Mouse (Mus musculus) midbrain, embryonic 15.5 days (tissue): ENCODE results near the gene Scyl3. TPM values are rescaled to one million over a fixed set of nuclear protein-coding genes. Genes with fewer than 3 reads are reported as not detected.

Experiments used
- ATAC-seq: fragments of 200-750 bp; cut with Nextera tagmentation; replicated peaks from 2 replicates; pipeline ENCODE4 v1.8.0; 2017; ENCODE audit warnings: moderate TSS enrichment
- H3K27ac ChIP-seq: fragments of 300-500 bp; sonication (generic); 2 replicates; pipeline ENCODE4 v1.5.1; 2015; ENCODE audit warnings: mild to moderate bottlenecking, inconsistent platforms
- H3K27me3 ChIP-seq: fragments of 300-500 bp; sonication (generic); replicated peaks from 2 replicates; pipeline ENCODE4 v1.6.1; 2015; ENCODE audit warnings: inconsistent platforms
- H3K36me3 ChIP-seq: fragments of 300-500 bp; sonication (generic); replicated peaks from 2 replicates; pipeline ENCODE4 v1.6.1; 2015; ENCODE audit warnings: inconsistent platforms
- H3K4me1 ChIP-seq: fragments of 300-500 bp; sonication (generic); 2 replicates; pipeline ENCODE4 v1.6.1; 2015; ENCODE audit warnings: inconsistent platforms
- H3K4me2 ChIP-seq: fragments of 300-500 bp; sonication (generic); 2 replicates; pipeline ENCODE4 v1.6.1; 2015; ENCODE audit warnings: inconsistent platforms, mild to moderate bottlenecking, moderate library complexity
- H3K4me3 ChIP-seq: fragments of 300-500 bp; sonication (generic); 2 replicates; pipeline ENCODE4 v1.5.1; 2015; ENCODE audit warnings: mild to moderate bottlenecking, inconsistent platforms
- H3K9ac ChIP-seq: fragments of 300-500 bp; sonication (generic); 2 replicates; pipeline ENCODE4 v1.6.1; 2015; ENCODE audit warnings: mild to moderate bottlenecking, inconsistent platforms
- H3K9me3 ChIP-seq: fragments of 300-500 bp; sonication (generic); 2 replicates; pipeline ENCODE4 v1.6.1; 2016; ENCODE audit warnings: inconsistent platforms
- WGBS: fragments of 180-500 bp; shearing (Covaris S2); methylation state at CpG from one replicate; pipeline ENCODE4 v1.1.7; 2015; ENCODE audit warnings: mixed read lengths; 5-methylcytosine and 5-hydroxymethylcytosine counted together
- polyA plus RNA-seq: library from polyadenylated mRNA; unstranded; fragments of >200 nt; fragmentation: Nextera tagmentation; extraction: Ambion mirVana; gene quantifications from 2 replicates; pipeline ENCODE4 v1.2.1, GENCODE M21; 2015

The Scyl3 gene
- polyA plus RNA-seq: 14.5 and 15.1 TPM in 2 replicates

DNA sequence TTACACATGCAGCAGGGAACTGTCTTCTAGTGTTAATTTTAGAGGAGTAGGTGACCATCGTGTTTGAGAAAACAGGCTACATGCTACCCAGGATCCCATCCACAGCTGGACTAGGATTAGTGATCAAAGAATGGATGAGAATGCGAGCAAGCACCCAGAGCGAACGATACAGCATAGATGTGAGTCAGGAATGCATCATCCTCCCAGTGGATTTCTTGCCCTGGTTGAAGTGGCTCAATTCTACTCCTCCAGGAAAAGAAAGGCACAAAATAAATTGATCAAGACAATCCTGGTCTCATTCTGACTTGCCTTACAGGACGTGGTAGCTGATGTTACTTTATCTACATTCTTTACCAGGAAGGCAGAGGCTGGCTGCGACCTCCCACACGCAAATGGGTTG, at the start of gene Scyl3:
TSS of gene Scyl3 (plus strand) at position 255 of the 400 bp plus-strand sequence.
- Histone ChIP-seq H3K27ac (peak within 1 kb of the TSS; percentile 84), H3K36me3 (peaks cover under 1% of the 10 kb centered on the region; the same call in 1 of the 2 replicates), H3K4me3 (peak within 1 kb of the TSS; percentile 86), H3K4me1 (peaks cover 22% of the 10 kb centered on the region), H3K27me3 (no peaks in the 10 kb centered on the region), H3K4me2 (peak within 1 kb of the TSS; percentile 73), H3K9me3 (no peaks in the 10 kb centered on the region), H3K9ac (peak within 1 kb of the TSS; percentile 93)
- ATAC-seq: no peak
- WGBS: 69% methylated on average over 7 of the region's 7 CpGs

DNA sequence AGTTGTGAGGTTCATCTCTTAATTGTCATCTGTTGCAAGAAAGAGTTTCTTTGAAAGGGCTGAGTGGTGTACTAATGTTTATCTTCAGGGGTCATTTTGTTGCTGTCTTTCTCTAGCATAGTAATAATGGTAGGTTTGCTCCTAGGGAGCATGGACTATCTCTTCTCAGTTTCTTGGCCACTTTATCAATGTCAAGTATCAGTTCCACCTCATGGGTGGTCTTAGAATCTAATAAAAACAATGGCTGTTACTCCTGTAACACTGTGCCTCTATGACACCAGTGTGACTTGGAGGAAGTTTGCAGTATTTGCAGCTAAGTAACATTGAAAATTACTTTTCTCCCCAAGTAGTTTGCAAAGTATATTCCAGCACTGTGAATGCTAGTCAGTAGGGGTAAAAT, 39.3 kb upstream of the Scyl3 start:
- ATAC-seq: no peak
- no peak overlapping the region for H3K9ac ChIP-seq
- no peak overlapping the region for H3K4me3 ChIP-seq
- H3K27ac ChIP-seq: no peak overlapping the region
- no peaks in the 10 kb centered on the region for H3K4me1 ChIP-seq
- no peaks in the 10 kb centered on the region for H3K9me3 ChIP-seq
- peaks cover 15% of the 10 kb centered on the region; the same call in 1 of the 2 replicates for H3K36me3 ChIP-seq
- no peaks in the 10 kb centered on the region for H3K27me3 ChIP-seq
- no peak overlapping the region for H3K4me2 ChIP-seq

DNA sequence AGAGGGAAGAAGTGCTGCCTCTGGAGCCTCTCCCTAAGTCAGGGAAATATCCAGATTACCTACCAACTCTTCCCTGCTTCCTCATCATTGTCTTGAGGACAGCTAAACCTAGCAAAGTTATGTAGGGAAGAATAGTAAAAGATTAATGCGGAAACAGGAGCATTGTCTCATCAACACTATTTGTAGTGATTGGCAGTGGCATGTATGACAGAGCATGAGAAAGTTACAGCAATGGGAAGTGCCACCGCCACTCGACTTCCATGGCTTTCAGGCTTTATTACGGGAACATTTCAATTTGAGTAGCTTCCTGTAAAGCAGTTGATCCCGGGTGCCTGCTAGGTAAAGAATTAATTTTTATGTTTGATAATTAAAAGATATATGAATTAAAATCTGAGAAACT, 35.6 kb upstream of the Scyl3 start:
- Histone ChIP-seq H3K9me3 (no peaks in the 10 kb centered on the region), H3K9ac (no peak overlapping the region), H3K4me1 (no peaks in the 10 kb centered on the region), H3K27ac (no peak overlapping the region), H3K4me3 (no peak overlapping the region), H3K27me3 (no peaks in the 10 kb centered on the region), H3K36me3 (peaks cover 10% of the 10 kb centered on the region; the same call in 1 of the 2 replicates), H3K4me2 (no peak overlapping the region)
- 74% methylated on average over 5 of the region's 5 CpGs for WGBS
- ATAC-seq: peak; percentile 75

DNA sequence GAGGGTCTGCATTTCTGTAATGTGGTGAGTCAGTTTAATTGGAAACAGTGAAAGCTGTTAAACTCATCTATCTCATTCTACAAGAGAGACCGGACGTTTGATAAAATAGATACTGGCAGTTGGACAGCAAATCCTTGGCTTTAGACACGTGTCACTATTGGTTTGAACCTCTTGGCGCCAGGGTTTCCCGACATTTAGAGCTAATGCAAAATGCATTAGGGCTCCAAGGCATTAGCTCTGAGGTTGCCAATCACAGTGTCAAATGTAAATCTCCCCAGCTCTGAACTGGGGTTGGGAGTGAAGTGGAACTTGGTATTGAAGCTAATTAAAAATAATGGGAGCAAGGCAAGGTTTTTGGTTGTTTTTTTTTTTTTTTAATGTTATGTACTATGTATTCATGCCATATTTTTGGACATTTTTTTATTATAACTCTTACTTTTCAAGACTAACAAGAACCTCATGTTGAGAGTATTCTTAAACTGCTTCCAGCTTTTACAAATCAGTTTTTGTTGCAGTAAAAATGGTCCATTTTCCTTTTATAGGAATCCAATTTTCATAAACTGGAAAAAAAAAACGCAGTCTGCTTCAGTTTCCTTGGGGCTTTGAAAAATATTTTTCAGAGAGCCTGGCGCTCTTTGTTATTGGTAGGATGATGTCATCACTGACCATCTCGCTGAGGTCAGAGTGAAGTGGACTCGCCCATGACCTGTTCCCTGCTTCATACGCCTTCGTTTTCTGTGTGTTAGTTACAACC, 34.9 kb upstream of the Scyl3 start:
- Histone ChIP-seq H3K4me2 (no peak overlapping the region), H3K9ac (no peak overlapping the region), H3K4me3 (no peak overlapping the region), H3K9me3 (no peaks in the 10 kb centered on the region), H3K36me3 (peaks cover 10% of the 10 kb centered on the region; the same call in 1 of the 2 replicates), H3K4me1 (no peaks in the 10 kb centered on the region), H3K27me3 (no peaks in the 10 kb centered on the region), H3K27ac (no peak overlapping the region)
- WGBS: 67% methylated on average over 11 of the region's 11 CpGs
- peak; percentile 83 for ATAC-seq

DNA sequence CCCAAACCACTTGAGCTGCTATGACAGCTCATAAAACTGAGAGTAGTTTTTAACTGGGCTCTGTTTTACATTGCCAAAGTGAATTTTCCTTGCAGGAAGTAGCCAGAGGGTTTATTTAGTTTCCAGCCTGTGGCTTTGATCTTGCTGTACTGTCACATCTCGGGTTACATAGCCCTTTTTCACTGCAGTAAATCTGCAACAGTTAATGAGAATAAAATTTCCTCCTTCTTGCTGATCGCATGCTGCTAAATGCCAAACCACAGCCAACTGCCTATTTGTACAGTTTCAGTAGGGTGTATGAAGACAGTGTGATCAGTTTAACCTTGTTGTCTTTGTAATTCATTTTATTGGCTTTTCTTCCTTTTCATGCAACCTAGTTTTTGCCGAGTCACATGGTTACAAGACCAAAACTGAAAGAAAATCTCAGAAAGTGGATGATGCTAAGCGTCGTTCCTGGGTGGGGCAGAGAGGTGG, 30.6 kb upstream of the Scyl3 start:
- no peak for ATAC-seq
- Histone ChIP-seq H3K9me3 (no peaks in the 10 kb centered on the region), H3K27me3 (no peaks in the 10 kb centered on the region), H3K4me1 (no peaks in the 10 kb centered on the region), H3K4me3 (no peak overlapping the region), H3K9ac (no peak overlapping the region), H3K36me3 (peaks cover 2% of the 10 kb centered on the region; the same call in 1 of the 2 replicates), H3K27ac (no peak overlapping the region), H3K4me2 (no peak overlapping the region)
- WGBS: 71% methylated on average over 5 of the region's 5 CpGs

DNA sequence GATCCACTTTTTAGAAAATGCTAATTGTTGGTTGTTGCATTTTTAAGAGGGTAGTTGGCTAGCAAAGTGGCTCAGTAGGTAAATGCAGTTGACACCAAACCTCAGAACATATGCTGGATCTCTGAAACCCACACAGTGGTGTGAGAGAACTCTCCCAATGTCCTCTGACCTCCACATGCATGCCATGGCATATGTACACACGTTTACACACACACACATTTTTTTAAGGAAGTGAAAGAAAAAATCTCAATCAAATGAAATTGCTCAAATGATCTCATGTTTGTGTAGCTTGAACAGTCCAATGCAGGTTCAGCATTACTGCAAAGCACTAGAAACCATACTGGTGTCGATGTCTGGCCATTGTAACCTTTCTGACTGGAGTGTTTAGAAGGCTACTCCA, 29.3 kb upstream of the Scyl3 start:
- H3K27ac ChIP-seq: no peak overlapping the region
- no peaks in the 10 kb centered on the region; the same call in 1 of the 2 replicates for H3K36me3 ChIP-seq
- H3K4me3 ChIP-seq: no peak overlapping the region
- 95% methylated on average over 2 of the region's 2 CpGs for WGBS
- H3K4me2 ChIP-seq: no peak overlapping the region
- no peak overlapping the region for H3K9ac ChIP-seq
- no peak for ATAC-seq
- no peaks in the 10 kb centered on the region for H3K9me3 ChIP-seq
- H3K4me1 ChIP-seq: no peaks in the 10 kb centered on the region
- no peaks in the 10 kb centered on the region for H3K27me3 ChIP-seq

DNA sequence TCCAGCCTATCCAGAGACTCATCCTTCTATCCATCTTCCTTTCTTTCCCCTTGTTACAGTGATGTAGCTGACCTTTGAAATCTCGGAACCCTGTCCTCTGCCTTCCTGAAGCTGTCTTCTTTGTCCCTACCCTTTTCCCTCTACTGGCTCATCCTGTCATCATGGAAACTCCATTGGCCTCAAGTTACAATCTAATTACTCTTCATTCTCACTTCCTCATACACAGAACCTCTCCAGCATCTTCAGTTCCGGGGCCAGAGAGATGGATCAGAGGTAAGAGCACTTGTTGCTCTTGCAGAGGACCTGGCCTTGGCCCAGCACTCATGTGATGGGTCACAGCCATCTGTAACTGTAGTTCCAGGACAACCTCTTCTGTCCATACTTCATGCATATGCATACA, 28.7 kb upstream of the Scyl3 start:
- no peaks in the 10 kb centered on the region for H3K9me3 ChIP-seq
- ATAC-seq: no peak
- H3K9ac ChIP-seq: no peak overlapping the region
- no peaks in the 10 kb centered on the region for H3K27me3 ChIP-seq
- H3K36me3 ChIP-seq: no peaks in the 10 kb centered on the region; the same call in 1 of the 2 replicates
- WGBS: 96% methylated on average over 2 of the region's 2 CpGs
- no peak overlapping the region for H3K27ac ChIP-seq
- H3K4me1 ChIP-seq: no peaks in the 10 kb centered on the region
- no peak overlapping the region for H3K4me2 ChIP-seq
- no peak overlapping the region for H3K4me3 ChIP-seq

DNA sequence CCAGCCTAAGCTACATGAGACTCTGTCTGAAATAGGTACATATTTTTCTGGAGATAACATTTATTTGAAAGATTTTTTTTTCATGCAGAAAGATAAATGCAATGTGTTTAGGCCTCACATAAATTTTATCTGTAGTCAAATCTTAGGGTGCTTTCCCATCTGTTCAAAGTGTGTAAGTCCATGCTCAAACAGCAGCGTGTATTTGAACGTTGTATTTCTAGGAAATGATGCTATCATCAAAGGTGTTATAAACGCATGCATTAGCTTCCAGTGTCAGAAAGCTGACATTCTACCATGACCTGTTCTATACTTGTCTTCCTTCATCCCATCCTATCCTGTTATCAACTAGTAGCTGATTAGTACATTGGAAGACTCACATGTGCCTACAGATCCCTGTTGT, 25.5 kb upstream of the Scyl3 start:
- Histone ChIP-seq H3K4me2 (no peak overlapping the region), H3K4me3 (no peak overlapping the region), H3K27me3 (no peaks in the 10 kb centered on the region), H3K9me3 (no peaks in the 10 kb centered on the region), H3K4me1 (no peaks in the 10 kb centered on the region), H3K27ac (no peak overlapping the region), H3K9ac (no peak overlapping the region), H3K36me3 (no peaks in the 10 kb centered on the region; the same call in 1 of the 2 replicates)
- WGBS: 91% methylated on average over 3 of the region's 3 CpGs
- no peak for ATAC-seq

DNA sequence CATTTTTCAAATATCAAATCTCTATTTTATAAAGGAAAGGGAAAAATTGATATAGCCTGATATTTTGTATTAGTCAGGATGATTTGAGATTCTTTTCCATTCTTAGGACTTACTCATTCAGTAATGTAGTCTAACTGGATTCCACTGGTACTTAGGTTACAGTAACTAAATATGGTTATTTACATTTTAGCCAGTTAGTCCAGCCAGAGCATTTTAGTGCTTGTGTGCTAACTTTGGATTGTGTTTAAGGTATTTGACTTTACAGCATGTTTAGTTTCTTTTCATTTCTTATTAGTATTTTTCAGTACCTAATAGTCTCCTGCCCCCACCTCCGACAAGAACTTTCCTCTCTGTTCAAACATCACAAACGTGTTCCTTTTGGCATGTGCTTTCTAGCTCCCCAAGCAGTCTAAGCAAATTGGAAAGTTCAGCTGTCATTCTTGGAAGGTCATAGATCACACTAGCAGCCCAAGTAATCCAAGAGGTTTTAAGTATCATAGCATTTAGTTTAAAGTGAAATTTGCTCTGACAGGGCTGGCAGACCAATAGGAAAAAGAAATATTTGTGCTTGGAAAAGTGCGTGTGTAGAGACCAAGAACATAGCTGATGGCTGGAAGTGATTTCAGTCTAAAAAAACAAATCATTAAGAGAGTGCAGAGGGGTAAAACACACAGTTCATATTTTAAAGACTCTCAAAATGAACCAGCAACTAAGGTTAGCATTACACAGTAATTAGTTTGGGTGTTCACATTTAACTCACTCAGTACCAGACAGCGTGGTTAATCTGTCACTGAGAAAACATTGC, 21.7 kb upstream of the Scyl3 start:
- Histone ChIP-seq H3K4me2 (no peak overlapping the region), H3K36me3 (no peaks in the 10 kb centered on the region), H3K27ac (no peak overlapping the region), H3K4me3 (no peak overlapping the region), H3K9me3 (no peaks in the 10 kb centered on the region), H3K27me3 (no peaks in the 10 kb centered on the region), H3K9ac (no peak overlapping the region), H3K4me1 (no peaks in the 10 kb centered on the region)
- WGBS: 79% methylated on average over 4 of the region's 4 CpGs
- no peak for ATAC-seq

DNA sequence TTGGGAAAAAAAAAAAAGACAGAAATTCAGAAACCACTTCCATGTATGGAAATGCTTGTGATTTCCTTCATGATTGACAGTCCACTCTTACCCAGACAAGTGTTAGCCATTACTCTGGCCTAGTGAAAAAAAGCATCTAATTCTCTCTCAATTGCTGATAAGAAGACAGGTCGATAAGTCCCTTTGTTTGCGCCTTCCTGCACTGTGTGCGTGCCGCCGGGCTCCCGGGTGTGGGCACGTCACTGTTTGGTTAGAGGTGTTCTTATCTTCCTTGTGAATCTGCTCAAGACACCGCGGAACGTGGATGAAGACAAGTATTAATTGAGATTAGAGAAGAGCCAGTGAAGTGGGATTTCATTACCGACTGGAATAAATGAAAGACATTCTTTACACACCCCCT, 20.5 kb upstream of the Scyl3 start:
- Histone ChIP-seq H3K4me2 (no peak overlapping the region), H3K27me3 (no peaks in the 10 kb centered on the region), H3K9ac (no peak overlapping the region), H3K9me3 (no peaks in the 10 kb centered on the region), H3K4me3 (no peak overlapping the region), H3K36me3 (no peaks in the 10 kb centered on the region; the same call in 1 of the 2 replicates), H3K27ac (no peak overlapping the region), H3K4me1 (no peaks in the 10 kb centered on the region)
- WGBS: 48% methylated on average over 11 of the region's 11 CpGs
- peak; percentile 55; the same call in 1 of the 2 replicates for ATAC-seq

DNA sequence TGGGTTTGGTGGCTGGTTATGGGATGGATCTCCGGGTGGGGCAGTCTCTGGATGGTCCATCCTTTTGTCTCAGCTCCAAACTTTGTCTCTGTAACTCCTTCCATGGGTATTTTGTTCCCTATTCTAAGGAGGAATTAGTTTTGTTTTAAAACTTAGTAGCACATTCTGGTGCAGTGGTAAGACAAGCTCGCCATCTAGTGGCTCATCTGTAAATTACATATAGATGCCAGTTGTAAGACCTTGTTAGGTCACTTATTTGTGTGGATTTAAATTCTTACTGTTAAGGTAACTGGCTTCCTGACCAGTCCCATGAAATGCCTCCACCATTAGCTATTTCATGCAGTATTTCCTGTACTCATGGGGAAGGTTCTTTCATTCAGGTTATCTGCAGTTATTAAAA, 18.6 kb upstream of the Scyl3 start:
- 9% methylated on average over 2 of the region's 2 CpGs for WGBS
- Histone ChIP-seq H3K27me3 (no peaks in the 10 kb centered on the region), H3K36me3 (no peaks in the 10 kb centered on the region; the same call in 1 of the 2 replicates), H3K4me3 (no peak overlapping the region), H3K9me3 (no peaks in the 10 kb centered on the region), H3K4me2 (no peak overlapping the region), H3K4me1 (no peaks in the 10 kb centered on the region), H3K27ac (no peak overlapping the region), H3K9ac (no peak overlapping the region)
- peak; percentile 80 for ATAC-seq

DNA sequence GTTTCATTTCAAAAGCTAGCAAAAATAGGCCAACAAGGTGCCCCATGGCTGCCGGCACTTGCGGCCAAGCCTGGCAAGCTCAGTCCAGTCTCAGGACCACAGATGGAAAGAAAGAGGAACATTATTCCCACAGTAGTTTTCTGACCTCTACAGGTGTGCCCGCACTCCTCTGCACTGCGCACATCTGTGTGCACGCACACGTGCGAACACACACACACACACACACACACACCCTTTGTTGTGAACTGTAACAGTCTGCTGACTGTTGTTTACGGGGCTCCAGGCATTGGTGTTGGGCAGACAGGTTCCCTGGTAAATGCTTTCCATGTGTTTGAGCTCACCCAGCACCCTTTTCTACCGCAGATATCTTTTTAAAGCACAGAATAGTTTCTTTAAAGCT, 18.1 kb upstream of the Scyl3 start:
- H3K27ac ChIP-seq: no peak overlapping the region
- H3K4me1 ChIP-seq: no peaks in the 10 kb centered on the region
- no peak overlapping the region for H3K9ac ChIP-seq
- H3K9me3 ChIP-seq: no peaks in the 10 kb centered on the region
- no peak overlapping the region for H3K4me2 ChIP-seq
- 93% methylated on average over 9 of the region's 9 CpGs for WGBS
- peak; percentile 41; the same call in 1 of the 2 replicates for ATAC-seq
- no peak overlapping the region for H3K4me3 ChIP-seq
- H3K27me3 ChIP-seq: no peaks in the 10 kb centered on the region
- peaks cover 3% of the 10 kb centered on the region; the same call in 1 of the 2 replicates for H3K36me3 ChIP-seq
